Mouse (Mus musculus): ENCODE measurements at regions not wholly inside any gene's neighbourhood (a gene's known extent, or its start where the extent isn't known, plus 50 kb on each side); places are given as distances from the start of the nearest gene placed in this dataset.

DNA sequence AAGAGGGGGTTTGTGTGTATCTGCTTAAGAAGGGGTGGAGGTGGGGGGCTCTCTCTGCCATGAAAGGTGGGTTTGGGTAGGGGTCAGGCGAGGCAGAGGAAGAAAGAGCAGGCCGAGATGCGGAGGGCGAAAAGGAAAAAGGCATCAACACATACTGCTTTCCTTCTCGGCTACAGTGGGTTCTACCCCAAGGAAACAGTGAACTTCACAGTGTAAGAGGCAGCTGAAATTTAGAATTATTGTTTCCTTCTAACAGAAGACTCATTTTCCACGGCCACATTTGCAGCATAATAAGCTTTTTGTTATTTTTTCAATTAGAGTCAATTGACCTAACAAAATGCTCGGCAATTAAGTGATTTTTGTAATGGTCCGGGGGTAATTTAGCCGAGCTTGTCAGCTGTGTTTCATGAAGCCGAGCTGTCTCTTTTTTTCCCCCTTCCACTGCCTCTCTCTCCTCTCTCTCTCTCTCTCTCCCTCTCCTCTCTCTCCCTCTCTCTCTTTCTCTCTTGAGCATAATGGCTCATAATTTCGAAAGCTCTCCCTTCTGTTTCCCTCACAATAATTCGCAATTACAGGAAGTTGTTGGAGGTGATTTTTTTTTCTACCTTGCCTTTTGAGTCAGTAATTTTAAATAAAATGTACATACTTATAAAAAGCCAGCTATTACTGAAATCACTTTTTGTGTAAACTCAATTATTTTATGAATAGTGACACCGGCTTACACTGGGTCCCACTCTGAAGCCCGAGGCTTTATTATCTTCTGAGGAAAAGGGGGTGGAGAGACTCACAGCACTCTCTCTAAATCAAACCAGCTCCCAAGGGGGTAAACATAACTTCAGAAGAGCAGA, 403.1 kb upstream of the 3110018I06Rik start:
- Histone ChIP-seq H3K9me3 (replicated peaks; ENCODE audit: control insufficient read depth, low read length) (no peaks in the 10 kb centered on the region), H3K4me2 (ENCODE audit: low read depth, low read length) (no peak overlapping the region), H3K4me3 (ENCODE audit: low read depth, low read length) (no peak overlapping the region), H3K4me1 (ENCODE audit: control insufficient read depth, low read depth, low read length) (no peaks in the 10 kb centered on the region), H3K36me3 (ENCODE audit: control insufficient read depth, insufficient read depth) (no peaks in the 10 kb centered on the region), H3K27me3 (ENCODE audit: control insufficient read depth, insufficient read depth, low read depth, low read length) (no peaks in the 10 kb centered on the region), H3K27ac (ENCODE audit: low read length) (no peak overlapping the region), H3K9ac (ENCODE audit: low read depth, low read length) (no peak overlapping the region)
- WGBS (ENCODE audit: insufficient replicate concordance), result 61% methylated on average over 14 of the region's 14 CpGs
- ATAC-seq (ENCODE audit: low read depth), result no peak

DNA sequence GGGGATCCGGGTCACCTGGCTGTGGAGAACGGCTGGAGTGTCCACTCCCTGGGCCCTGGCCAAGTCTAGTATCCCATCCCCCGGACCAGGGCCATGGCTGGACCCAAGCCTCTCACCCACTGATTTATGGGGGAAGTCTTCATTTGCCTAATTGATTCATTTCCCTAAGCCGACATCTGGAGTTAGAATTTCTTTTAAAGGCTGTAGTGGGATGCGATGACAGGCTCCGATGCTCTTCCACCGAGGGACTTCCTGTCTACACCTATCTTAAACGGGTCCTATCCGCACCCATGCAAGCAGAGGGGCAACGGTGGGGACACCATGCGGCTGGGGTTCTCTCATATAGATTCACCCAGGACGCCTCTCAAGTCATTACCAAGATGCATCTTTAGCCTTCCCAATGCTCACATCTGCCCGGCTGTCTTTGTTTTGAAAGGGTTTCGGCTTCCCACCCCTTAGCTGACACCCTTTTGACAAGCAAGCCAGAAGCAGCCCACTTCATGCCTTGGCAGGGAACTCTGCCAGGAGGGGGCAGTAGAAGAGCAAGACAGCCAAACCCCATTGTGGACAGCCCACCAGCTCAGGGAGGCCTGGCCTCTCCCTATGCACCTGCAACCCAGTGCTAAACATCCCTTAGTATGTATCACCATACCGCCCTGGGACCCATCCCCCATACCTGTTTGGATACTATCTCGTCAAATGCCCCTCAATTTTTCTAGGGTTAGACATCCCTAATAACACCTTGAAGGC, 402.4 kb upstream of the 3110018I06Rik start:
- Histone ChIP-seq H3K9ac (ENCODE audit: low read depth, low read length) (no peak overlapping the region), H3K36me3 (ENCODE audit: control insufficient read depth, insufficient read depth) (no peaks in the 10 kb centered on the region), H3K27ac (ENCODE audit: low read length) (no peak overlapping the region), H3K4me3 (ENCODE audit: low read depth, low read length) (no peak overlapping the region), H3K4me2 (ENCODE audit: low read depth, low read length) (no peak overlapping the region), H3K4me1 (ENCODE audit: control insufficient read depth, low read depth, low read length) (no peaks in the 10 kb centered on the region), H3K9me3 (replicated peaks; ENCODE audit: control insufficient read depth, low read length) (no peaks in the 10 kb centered on the region), H3K27me3 (ENCODE audit: control insufficient read depth, insufficient read depth, low read depth, low read length) (no peaks in the 10 kb centered on the region)
- ATAC-seq (ENCODE audit: low read depth), result no peak
- 41% methylated on average over 16 of the region's 16 CpGs for WGBS (ENCODE audit: insufficient replicate concordance)

DNA sequence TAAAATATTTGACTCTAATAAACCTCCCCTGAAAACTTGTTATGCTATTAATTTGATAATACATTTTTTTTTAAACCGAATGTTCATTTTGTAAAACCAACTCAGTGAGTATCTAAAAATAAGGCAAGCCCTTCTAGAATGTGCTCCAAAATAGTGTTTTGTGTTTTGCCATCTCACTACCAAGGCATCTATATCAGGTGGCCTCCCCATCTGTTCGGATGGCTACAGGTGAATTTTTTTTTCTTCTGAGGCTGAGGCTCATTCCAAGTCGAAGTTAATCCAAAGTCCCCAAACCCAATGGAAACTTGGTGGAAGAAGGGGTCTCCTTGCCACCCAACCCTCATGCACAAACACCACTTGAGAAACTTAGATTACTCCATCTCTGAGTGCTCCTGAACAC, 396.3 kb upstream of the 3110018I06Rik start:
- Histone ChIP-seq H3K36me3 (ENCODE audit: control insufficient read depth, insufficient read depth) (no peaks in the 10 kb centered on the region), H3K9me3 (replicated peaks; ENCODE audit: control insufficient read depth, low read length) (no peaks in the 10 kb centered on the region), H3K27ac (ENCODE audit: low read length) (no peak overlapping the region), H3K4me3 (ENCODE audit: low read depth, low read length) (no peak overlapping the region), H3K27me3 (ENCODE audit: control insufficient read depth, insufficient read depth, low read depth, low read length) (no peaks in the 10 kb centered on the region), H3K9ac (ENCODE audit: low read depth, low read length) (no peak overlapping the region), H3K4me2 (ENCODE audit: low read depth, low read length) (no peak overlapping the region), H3K4me1 (ENCODE audit: control insufficient read depth, low read depth, low read length) (no peaks in the 10 kb centered on the region)
- ATAC-seq (ENCODE audit: low read depth), result no peak
- 53% methylated on average over 3 of the region's 3 CpGs for WGBS (ENCODE audit: insufficient replicate concordance)

DNA sequence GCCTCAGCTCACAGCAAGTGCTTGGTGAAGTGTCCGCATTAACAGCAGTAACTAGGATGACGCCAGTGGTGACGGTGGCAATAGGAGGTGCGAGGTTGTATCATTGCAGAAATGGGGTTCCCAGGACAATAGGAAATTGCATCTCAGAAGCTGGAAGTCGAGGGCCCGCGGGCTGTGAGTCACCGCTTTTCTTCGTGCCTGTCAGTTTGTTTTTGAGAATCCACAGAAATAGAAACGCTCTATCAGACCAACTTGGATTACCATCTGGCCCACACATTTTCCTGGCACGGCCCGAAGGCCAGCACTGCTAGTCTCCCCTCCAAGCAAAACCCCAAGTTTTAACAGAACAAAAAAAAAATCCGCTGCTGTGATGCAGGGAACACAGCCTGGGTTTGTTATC, 395.1 kb upstream of the 3110018I06Rik start:
- Histone ChIP-seq H3K4me3 (ENCODE audit: low read depth, low read length) (no peak overlapping the region), H3K27me3 (ENCODE audit: control insufficient read depth, insufficient read depth, low read depth, low read length) (no peaks in the 10 kb centered on the region), H3K9me3 (replicated peaks; ENCODE audit: control insufficient read depth, low read length) (no peaks in the 10 kb centered on the region), H3K4me2 (ENCODE audit: low read depth, low read length) (no peak overlapping the region), H3K36me3 (ENCODE audit: control insufficient read depth, insufficient read depth) (no peaks in the 10 kb centered on the region), H3K27ac (ENCODE audit: low read length) (no peak overlapping the region), H3K9ac (ENCODE audit: low read depth, low read length) (no peak overlapping the region), H3K4me1 (ENCODE audit: control insufficient read depth, low read depth, low read length) (no peaks in the 10 kb centered on the region)
- no peak for ATAC-seq (ENCODE audit: low read depth)
- 70% methylated on average over 13 of the region's 13 CpGs for WGBS (ENCODE audit: insufficient replicate concordance)

DNA sequence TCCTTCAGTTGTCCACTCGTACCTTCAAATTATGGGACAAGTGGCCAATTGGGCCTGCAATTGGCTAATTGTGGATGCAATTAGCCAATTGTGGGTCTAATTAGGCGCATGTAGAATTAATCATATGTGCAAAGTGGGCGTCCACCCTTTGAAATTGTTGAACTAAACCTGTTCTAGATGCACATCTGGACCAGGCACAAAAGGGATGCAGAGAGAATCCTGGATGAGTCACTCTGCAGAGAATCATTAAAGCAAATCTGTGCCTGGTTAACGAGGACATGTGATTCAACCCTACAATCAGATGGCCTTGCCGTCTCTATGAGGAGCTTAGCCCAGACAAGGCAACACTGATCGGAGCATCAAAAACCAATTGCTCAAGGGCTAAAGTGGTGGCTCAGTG, 393.0 kb upstream of the 3110018I06Rik start:
- H3K4me3 ChIP-seq (ENCODE audit: low read depth, low read length), result no peak overlapping the region
- H3K9ac ChIP-seq (ENCODE audit: low read depth, low read length), result no peak overlapping the region
- H3K4me1 ChIP-seq (ENCODE audit: control insufficient read depth, low read depth, low read length), result no peaks in the 10 kb centered on the region
- H3K36me3 ChIP-seq (ENCODE audit: control insufficient read depth, insufficient read depth), result no peaks in the 10 kb centered on the region
- ATAC-seq (ENCODE audit: low read depth), result no peak
- H3K27me3 ChIP-seq (ENCODE audit: control insufficient read depth, insufficient read depth, low read depth, low read length), result no peaks in the 10 kb centered on the region
- H3K4me2 ChIP-seq (ENCODE audit: low read depth, low read length), result no peak overlapping the region
- WGBS (ENCODE audit: insufficient replicate concordance), result 61% methylated on average over 6 of the region's 6 CpGs
- no peak overlapping the region for H3K27ac ChIP-seq (ENCODE audit: low read length)
- H3K9me3 ChIP-seq (replicated peaks; ENCODE audit: control insufficient read depth, low read length), result no peaks in the 10 kb centered on the region

DNA sequence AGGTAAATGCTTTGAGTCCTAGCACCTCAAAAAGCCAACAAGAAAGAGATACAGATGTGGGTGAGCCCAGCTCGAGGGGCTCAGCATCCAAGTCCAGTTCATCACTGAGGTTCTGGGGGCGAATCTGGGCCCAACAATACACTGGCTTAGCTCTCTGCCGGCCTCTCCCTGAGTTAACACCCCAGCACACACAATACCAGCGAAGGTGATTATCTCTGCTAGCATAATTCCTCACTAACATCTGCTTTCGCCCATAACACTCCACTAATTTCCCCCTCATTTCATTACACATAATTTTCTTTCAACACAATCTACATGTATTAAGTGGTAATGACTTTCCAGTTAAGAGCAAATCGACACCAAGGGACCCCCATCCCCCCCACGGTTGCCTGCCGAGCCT, 383.9 kb upstream of the 3110018I06Rik start:
- Histone ChIP-seq H3K4me3 (ENCODE audit: low read depth, low read length) (no peak overlapping the region), H3K36me3 (ENCODE audit: control insufficient read depth, insufficient read depth) (no peaks in the 10 kb centered on the region), H3K4me1 (ENCODE audit: control insufficient read depth, low read depth, low read length) (no peaks in the 10 kb centered on the region), H3K9me3 (replicated peaks; ENCODE audit: control insufficient read depth, low read length) (no peaks in the 10 kb centered on the region), H3K27ac (ENCODE audit: low read length) (no peak overlapping the region), H3K27me3 (ENCODE audit: control insufficient read depth, insufficient read depth, low read depth, low read length) (no peaks in the 10 kb centered on the region), H3K4me2 (ENCODE audit: low read depth, low read length) (no peak overlapping the region), H3K9ac (ENCODE audit: low read depth, low read length) (no peak overlapping the region)
- ATAC-seq (ENCODE audit: low read depth), result no peak
- 30% methylated on average over 8 of the region's 8 CpGs for WGBS (ENCODE audit: insufficient replicate concordance)

DNA sequence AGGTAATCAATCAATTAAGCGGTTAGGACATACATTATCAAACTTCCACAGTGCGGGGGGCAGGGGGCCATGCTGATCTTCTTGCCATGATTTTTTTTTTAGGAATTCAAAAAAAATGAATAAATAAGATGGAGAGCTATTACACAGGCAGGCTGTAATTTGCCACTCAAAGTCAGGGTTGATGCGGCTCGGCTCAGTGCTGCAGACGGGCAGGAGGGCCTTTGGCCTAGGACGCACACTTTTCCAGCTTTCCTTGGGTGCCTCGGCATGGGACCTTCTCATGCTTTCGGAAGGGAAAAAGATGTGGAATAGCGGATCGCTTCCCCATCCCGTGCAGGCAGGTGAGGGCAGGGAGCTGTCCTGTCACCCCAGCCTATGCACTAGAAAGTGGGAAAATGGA, 383.4 kb upstream of the 3110018I06Rik start:
- Histone ChIP-seq H3K27me3 (ENCODE audit: control insufficient read depth, insufficient read depth, low read depth, low read length) (no peaks in the 10 kb centered on the region), H3K27ac (ENCODE audit: low read length) (no peak overlapping the region), H3K4me3 (ENCODE audit: low read depth, low read length) (no peak overlapping the region), H3K4me2 (ENCODE audit: low read depth, low read length) (no peak overlapping the region), H3K9ac (ENCODE audit: low read depth, low read length) (no peak overlapping the region), H3K4me1 (ENCODE audit: control insufficient read depth, low read depth, low read length) (no peaks in the 10 kb centered on the region), H3K36me3 (ENCODE audit: control insufficient read depth, insufficient read depth) (no peaks in the 10 kb centered on the region), H3K9me3 (replicated peaks; ENCODE audit: control insufficient read depth, low read length) (no peaks in the 10 kb centered on the region)
- no peak for ATAC-seq (ENCODE audit: low read depth)
- WGBS (ENCODE audit: insufficient replicate concordance), result 65% methylated on average over 11 of the region's 11 CpGs

DNA sequence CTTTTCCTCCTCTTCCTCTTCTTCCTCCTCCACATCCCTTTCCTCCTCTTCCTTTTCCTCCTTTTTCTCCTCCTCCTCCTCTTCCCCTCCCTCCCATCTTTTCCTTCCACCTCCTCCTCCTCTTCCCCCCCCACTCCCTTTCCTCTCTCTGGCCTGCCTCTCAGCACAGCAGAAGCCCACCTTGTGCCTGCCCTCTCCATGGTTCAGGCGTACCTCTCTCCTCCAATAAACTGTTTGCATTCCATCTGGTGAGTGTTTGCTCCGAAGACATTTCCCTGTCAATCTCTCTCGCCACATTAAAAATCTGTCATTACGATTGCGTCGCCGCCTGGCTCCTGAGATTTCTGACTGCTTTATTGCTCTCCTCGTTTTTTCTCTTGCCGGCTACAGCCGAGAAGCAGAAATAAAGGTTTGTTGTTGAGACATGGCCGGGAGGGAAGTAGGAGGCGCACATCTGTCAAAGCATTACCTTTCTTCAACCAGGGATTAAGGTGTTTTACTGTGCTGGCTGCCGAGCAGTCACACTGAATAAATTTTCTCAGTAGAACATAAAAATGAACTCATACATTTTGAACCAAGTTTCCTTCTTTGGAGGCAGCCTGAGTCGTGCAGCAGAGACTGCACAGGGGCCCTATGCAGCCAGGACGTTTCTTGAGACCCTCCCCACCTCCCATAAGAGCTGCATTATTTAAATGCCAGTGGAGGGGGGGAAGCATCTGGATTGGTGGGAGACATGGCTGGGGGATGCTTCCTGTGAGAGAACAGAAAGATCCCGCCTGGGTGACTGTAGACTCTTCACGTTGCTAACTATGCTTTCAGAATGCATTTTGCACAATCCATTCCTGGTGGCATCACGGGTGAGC, 376.3 kb upstream of the 3110018I06Rik start:
- Histone ChIP-seq H3K9ac (ENCODE audit: low read depth, low read length) (no peak overlapping the region), H3K27me3 (ENCODE audit: control insufficient read depth, insufficient read depth, low read depth, low read length) (no peaks in the 10 kb centered on the region), H3K4me2 (ENCODE audit: low read depth, low read length) (no peak overlapping the region), H3K4me1 (ENCODE audit: control insufficient read depth, low read depth, low read length) (no peaks in the 10 kb centered on the region), H3K27ac (ENCODE audit: low read length) (no peak overlapping the region), H3K9me3 (replicated peaks; ENCODE audit: control insufficient read depth, low read length) (no peaks in the 10 kb centered on the region), H3K4me3 (ENCODE audit: low read depth, low read length) (no peak overlapping the region), H3K36me3 (ENCODE audit: control insufficient read depth, insufficient read depth) (no peaks in the 10 kb centered on the region)
- no peak for ATAC-seq (ENCODE audit: low read depth)
- 51% methylated on average over 18 of the region's 18 CpGs for WGBS (ENCODE audit: insufficient replicate concordance)

Data from liver, embryonic 16.5 days (tissue).